Mouse (Mus musculus): ENCODE measurements around the gene Vav2. TPM values are rescaled to one million over a fixed set of nuclear protein-coding genes. Genes with fewer than 3 reads are reported as not detected.

The Vav2 gene
- total RNA-seq, 4 experiments from 2014 or later = 2.0 to 2.2 (median 2.0) TPM

DNA sequence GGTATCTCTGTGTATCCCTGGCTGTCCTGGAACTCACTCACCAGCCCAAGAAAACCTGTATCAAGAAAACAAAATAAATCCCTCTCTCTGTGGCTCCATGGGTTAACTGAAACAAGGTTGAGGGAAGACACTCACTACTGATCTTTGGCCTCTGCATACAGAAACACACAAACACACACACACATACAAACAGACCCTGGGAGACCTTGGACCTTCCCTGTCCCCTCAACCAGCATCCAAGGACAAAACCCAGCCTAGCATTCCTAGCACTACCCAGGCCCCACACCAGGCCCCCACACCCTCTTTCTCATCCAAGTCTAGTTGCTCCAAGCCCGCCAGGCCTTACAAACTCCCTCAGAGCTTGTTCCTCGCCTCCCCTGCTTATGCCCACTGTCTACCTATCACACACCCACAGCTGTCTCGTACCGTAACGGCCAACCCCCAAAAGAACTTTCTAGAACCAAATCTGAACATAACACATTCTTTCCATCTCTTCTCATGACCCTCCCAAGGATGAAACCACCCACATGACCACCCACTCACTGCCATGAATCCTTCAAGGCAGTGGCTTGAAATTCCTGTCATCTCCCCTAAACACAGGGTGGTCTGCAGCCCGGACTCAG is 16.2 kb downstream of the Vav2 start:
- no peak for DNase-seq (ENCODE audit: low spot score in 2 of 2)

GRCm38 (mm10) chr2:27408194-27408593 is 18.6 kb downstream of the Vav2 start:
- DNase-seq (ENCODE audit: low spot score in 2 of 2) = no peak

DNA sequence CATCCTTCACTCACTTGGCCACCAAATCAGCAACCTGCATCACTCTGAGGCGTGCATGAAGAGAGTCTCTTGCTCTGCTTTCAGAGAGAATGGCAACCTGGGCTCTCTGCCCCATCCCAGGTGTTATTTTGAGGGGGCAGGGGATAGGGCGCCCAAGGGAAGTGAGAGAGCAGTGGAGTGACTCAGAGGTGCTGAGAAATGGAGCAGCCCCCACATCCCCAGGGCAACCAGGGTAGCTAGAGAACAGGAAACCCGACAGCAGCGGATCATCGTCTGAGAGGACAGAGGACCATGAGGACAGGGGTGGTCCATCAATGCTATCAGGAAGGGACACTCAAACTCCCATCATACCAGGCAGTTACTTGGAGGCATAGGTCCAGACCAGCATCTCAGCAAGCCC is 19.9 kb downstream of the Vav2 start:
- DNase-seq (ENCODE audit: low spot score in 2 of 2) = no peak

DNA sequence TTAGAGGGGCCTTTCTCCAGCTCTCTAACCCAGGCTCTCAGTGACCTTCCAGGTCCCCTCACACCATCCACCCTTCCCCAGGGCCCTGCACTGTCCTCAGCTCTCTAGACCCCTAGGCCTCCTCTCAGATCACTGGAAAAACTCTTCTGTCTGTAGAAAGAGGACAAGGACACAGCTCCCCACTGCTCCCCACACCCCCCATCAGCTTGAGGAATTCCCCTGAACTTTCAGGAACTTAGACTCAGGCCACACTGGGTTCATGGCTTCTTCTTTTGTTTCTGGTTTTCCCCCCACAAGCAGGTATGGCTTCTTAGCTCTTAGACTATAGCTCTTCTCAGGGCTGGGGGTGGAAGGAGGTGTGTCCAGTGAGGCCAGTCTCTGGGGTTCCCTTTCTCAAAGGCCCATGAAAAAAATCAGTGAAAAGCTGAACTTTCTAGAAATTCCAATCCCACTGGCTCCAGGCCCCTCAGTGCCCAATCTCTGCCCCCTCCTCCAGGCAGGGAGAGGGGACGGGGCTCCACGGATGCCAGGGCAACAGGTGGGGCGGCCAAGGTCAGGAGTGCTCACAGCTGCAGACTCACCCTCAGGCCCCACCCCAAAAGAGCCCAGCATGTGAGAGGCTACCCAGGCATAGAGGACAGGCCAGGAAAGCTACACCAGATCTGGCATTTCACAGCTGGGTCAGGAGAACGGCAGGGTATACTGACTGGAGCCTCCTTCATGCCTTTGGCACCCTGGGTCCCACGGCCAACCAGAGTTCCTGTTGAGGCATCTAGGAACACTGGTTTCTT is 21.5 kb downstream of the Vav2 start:
- DNase-seq (ENCODE audit: low spot score in 2 of 2) = no peak

- DNase-seq (ENCODE audit: low spot score in 2 of 2) = no peak
These were observed 22.3 kb downstream of the Vav2 start for GRCm38 (mm10) chr2:27404375-27405093.

DNA sequence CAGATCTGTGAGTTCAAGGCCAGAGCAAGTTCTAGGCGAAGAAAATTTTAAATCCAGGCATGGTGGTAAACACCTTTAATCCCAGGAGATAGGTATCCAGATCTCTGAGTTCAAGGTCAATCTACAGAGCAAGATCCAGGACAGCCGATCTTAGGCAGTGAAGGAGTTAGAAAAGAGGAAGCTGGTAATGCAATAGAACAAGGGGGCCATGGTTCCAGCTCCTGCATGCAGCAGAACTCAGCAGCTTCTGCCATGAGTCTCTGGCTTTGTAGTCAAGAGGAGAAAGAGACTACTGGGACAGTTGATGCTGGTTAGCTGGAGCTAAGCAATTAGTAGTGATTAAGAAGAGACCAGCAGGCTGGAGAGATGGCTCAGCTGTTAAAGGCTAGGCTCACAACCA is 25.3 kb downstream of the Vav2 start:
- no peak for DNase-seq (ENCODE audit: low spot score in 2 of 2)

- DNase-seq (ENCODE audit: low spot score in 2 of 2) = no peak
These were observed 26.8 kb downstream of the Vav2 start for GRCm38 (mm10) chr2:27400083-27400482.

- no peak for DNase-seq (ENCODE audit: low spot score in 2 of 2)
These were observed 30.0 kb downstream of the Vav2 start for GRCm38 (mm10) chr2:27396656-27397440.

GRCm38 (mm10) chr2:27394158-27394832 is 32.5 kb downstream of the Vav2 start:
- DNase-seq (ENCODE audit: low spot score in 2 of 2) = no peak

DNA sequence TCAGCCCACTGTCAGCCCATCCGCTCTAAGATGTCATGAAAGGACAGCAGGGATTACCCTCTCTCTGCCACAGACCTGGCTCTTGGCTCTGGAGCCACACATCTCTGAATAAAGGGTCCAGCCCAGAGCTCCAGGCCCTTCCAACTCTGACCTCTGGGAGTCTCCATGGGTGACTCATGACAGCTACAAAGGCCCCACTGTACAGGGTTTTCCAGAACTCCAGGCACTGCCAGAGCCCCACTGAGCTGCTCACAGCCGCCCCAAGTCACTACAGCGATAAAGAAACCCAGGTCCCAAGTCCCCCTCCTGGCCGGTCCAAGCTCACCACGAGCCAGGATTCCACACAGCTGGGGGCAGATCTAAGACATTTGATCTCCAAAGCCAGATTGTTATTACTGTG is 34.6 kb downstream of the Vav2 start:
- DNase-seq (ENCODE audit: low spot score in 2 of 2) = peak; percentile 22 to 23

DNA sequence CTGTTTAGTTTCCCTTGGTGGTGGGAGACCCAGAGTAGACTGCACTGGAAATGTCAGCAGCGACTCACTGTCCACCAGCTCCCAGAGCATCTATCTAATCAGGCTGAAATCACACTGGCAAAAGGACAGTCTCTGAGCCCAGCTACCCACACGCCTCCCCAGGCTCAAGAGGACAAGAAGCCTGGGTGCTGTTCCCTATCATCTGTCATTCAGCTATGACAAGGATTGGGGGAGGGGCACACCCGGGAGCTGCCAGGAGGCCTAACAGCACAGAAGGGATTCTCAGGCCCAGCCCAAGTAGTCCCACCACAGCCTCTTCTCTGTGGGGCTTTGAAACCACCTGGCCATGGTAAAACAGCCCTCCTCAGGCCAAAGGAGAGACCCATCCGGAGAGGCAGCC is 36.1 kb downstream of the Vav2 start:
- no peak for DNase-seq (ENCODE audit: low spot score in 2 of 2)

DNA sequence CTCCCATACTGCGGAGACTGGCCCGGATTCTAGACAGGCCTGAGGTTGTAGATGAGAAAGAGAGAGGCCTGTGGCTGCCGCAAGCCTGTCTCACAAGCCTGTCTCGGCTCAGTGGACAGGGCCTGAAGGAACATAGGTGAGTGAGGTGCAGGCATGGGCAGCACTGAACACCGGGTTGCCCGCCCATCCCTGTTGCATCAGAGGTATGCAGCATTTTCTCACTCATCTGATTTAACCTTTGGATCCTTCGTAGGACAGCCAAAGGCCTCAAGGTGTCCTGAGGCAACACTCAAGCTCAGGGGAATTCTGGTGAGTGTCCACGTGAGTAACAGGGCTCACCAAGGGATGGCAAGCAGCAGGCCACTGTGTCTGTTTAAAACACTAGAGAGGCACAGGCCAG is 36.5 kb downstream of the Vav2 start:
- DNase-seq (ENCODE audit: low spot score in 2 of 2) = no peak

DNA sequence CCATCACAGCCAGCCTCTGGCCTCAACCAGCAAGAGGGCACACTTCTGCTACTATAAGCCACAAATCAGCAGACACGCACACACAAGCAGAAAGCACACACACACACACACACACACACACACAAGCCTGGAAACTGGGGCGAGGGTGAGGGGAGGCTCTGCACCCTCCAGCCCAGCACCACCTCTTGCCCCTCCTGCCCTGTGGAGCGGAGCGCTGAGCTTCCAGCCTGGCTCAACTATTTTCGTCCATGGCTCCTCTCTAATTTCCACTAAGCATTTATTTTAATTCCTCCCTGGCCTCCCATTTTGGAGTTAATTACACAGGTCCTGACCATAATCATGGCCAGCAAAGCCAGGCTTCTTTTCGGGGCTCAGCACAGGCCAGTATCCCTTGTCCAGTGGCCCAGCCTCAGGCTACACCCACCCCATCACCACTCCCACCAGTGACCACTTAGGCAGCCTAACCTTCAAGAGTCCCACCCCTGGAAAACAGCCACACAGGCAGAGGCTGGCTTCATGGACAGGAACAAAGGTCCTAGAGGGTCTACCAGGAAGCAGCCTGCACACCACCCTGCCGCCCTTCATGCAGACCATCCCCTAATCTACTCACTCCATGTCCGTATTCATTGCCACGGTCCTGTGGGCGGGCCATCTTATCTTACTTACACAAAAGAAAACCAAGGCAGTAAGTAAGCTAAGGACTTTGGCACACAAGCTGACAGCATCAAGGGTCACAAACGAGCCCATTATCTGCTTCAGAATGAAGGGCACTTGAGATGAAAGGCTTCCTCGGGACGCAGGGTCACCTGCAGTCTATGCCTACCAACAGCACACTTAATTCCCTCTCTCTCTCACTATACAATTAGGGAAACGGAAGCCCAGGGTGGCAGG is 37.3 kb downstream of the Vav2 start:
- no peak for DNase-seq (ENCODE audit: low spot score in 2 of 2)

DNA sequence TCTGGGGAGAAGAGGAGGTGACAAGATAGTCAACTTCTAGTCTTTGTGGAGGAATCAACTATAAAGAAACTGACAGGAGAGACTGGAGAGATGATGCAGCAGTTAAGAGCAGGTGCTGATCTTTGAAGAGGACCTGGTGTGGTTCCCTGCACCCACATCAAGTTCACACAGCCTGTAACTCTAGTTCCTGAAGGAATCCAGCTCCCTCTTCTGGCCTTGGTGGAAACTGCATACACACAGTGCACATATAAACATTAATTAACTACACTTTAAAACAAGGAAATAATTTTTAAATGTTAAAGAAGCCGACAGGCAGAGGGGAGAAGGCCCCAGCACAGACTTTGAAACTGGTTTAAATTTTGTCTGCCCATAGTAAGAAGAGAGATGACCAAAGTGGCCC is 39.6 kb downstream of the Vav2 start:
- DNase-seq (ENCODE audit: low spot score in 2 of 2) = no peak

GRCm38 (mm10) chr2:27381698-27382097 is 45.1 kb downstream of the Vav2 start:
- DNase-seq (ENCODE audit: low spot score in 2 of 2) = no peak

GRCm38 (mm10) chr2:27381254-27381653 is 45.6 kb downstream of the Vav2 start:
- DNase-seq (ENCODE audit: low spot score in 2 of 2) = no peak

GRCm38 (mm10) chr2:27377876-27378275 is 49.0 kb downstream of the Vav2 start:
- DNase-seq (ENCODE audit: low spot score in 2 of 2) = no peak

DNA sequence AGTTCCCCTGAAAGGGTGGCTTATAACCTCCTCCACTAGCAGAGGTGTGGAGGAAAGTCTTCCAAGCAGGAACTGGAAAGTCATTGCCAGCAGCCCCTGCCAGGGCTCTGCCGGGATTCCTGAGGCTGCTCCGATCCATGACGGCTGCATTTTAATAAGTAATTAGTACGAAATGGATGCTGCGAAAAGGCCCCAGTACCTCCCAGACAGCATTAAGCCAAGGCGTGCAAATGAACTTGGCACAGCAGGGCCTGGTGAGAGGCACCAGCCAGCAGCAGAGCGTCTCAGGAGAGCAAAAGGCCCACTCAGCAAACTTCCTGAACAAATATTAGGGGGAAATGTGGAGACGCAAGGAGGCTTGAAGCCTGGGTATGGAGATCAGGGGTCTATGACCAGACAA is 49.7 kb downstream of the Vav2 start:
- DNase-seq (ENCODE audit: low spot score in 2 of 2) = no peak

DNA sequence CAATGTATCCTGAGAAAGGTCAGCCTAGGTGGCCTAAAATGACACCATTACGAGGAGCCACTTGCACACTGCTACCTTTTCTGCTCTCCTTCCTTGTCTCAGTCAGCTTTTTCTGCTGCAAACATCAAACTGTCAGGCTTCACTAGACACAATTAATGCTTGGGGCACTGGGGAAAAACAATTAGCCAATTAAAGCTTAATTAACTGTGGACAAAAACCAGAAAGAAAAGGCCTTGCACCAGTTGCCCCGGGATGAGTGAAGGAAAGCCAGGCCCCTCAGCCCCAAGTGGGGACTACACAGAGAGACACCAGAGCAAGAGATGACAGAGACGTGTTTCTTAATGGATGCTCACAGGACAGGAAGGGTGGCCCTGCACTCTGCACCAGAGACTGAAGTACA is 51.7 kb downstream of the Vav2 start:
- no peak for DNase-seq (ENCODE audit: low spot score in 2 of 2)

- DNase-seq (ENCODE audit: low spot score in 2 of 2) = no peak
These were observed 53.5 kb downstream of the Vav2 start for GRCm38 (mm10) chr2:27373349-27373748.
